Mouse (Mus musculus) limb, embryonic 11.5 days (tissue): ENCODE measurements around the gene Atp6v0a1. TPM values are rescaled to one million over a fixed set of nuclear protein-coding genes. Genes with fewer than 3 reads are reported as not detected.
A peak's percentile ranks its signal among the peaks of the same experiment; 100 is the strongest.

Experiments used
- ATAC-seq: fragments of 200-750 bp; cut with Nextera tagmentation; 2 replicates; pipeline ENCODE4 v1.8.0; 2017; ENCODE audit warnings: low read depth; ENCODE audit not compliant: insufficient number of reproducible peaks, low FRiP score, low TSS enrichment
- DNase-seq: peaks from one replicate; pipeline ENCODE4 v3.0.0-alpha.2; 2015; ENCODE audit warnings: low spot score
- H3K27ac ChIP-seq: fragments of 300-500 bp; sonication (generic); replicated peaks from 2 replicates; pipeline ENCODE4 v1.5.1; 2014; ENCODE audit warnings: low read depth, mild to moderate bottlenecking, low read length
- H3K27me3 ChIP-seq: fragments of 300-500 bp; sonication (generic); 2 replicates; pipeline ENCODE4 v1.6.1; 2014; ENCODE audit warnings: mild to moderate bottlenecking, low read length, mixed read lengths; ENCODE audit not compliant: control insufficient read depth, insufficient read depth
- H3K36me3 ChIP-seq: fragments of 300-500 bp; sonication (generic); 2 replicates; pipeline ENCODE4 v1.6.1; 2014; ENCODE audit warnings: mild to moderate bottlenecking, low read length, moderate library complexity, mixed read lengths; ENCODE audit not compliant: control insufficient read depth, insufficient read depth
- H3K4me1 ChIP-seq: fragments of 300-500 bp; sonication (generic); 2 replicates; pipeline ENCODE4 v1.6.1; 2014; ENCODE audit warnings: low read length, mixed read lengths; ENCODE audit not compliant: control insufficient read depth, insufficient read depth
- H3K4me2 ChIP-seq: fragments of 300-500 bp; sonication (generic); 2 replicates; pipeline ENCODE4 v1.6.1; 2014; ENCODE audit warnings: low read depth, mild to moderate bottlenecking, moderate library complexity; ENCODE audit not compliant: severe bottlenecking
- H3K4me3 ChIP-seq: fragments of 300-500 bp; sonication (generic); 2 replicates; pipeline ENCODE4 v1.5.1; 2014; ENCODE audit warnings: low read depth, low read length
- H3K9ac ChIP-seq: fragments of 300-500 bp; sonication (generic); 2 replicates; pipeline ENCODE4 v1.6.1; 2014; ENCODE audit warnings: mild to moderate bottlenecking, low read length
- H3K9me3 ChIP-seq: fragments of 300-500 bp; sonication (generic); 2 replicates; pipeline ENCODE4 v1.6.1; 2016; ENCODE audit warnings: low read length; ENCODE audit not compliant: control insufficient read depth
- WGBS: fragments of 180-500 bp; shearing (Covaris S2); extraction: QIAGEN DNeasy Blood & Tissue Kit; methylation state at CpG from one replicate; pipeline ENCODE4 v1.1.7; 2014; 5-methylcytosine and 5-hydroxymethylcytosine counted together
- polyA plus RNA-seq: library from polyadenylated mRNA; unstranded; fragments of >200 nt; fragmentation: Nextera tagmentation; extraction: Ambion mirVana; gene quantifications from 2 replicates; pipeline ENCODE4 v1.2.1, GENCODE M21; 2014

Atp6v0a1 gene
- polyA plus RNA-seq, 1 experiment from 2014 or later: 27.1 TPM

DNA sequence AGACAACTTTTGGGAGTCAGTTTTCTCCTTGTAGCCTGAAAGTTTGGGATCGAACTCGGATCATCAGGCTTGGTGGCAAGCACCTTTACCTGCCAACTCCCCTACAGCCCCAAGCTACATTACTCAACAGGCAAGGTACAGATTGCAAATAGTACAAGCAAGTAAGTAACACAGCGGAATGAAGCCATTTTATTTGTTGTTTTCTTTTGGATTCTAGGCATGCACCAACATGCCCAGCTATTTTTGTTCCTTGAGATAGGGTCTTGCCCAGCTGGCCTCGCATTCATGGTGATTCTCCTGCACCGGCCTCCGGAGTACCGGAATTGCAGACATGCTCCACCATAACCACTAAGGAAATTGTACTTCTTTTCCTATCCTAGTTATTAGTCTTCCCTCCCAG is 36.0 kb upstream of the Atp6v0a1 start:
- WGBS: 93% methylated on average over 7 of the region's 7 CpGs
- H3K4me3 ChIP-seq: no peak overlapping the region
- H3K27me3 ChIP-seq: peaks cover 35% of the 10 kb centered on the region

DNA sequence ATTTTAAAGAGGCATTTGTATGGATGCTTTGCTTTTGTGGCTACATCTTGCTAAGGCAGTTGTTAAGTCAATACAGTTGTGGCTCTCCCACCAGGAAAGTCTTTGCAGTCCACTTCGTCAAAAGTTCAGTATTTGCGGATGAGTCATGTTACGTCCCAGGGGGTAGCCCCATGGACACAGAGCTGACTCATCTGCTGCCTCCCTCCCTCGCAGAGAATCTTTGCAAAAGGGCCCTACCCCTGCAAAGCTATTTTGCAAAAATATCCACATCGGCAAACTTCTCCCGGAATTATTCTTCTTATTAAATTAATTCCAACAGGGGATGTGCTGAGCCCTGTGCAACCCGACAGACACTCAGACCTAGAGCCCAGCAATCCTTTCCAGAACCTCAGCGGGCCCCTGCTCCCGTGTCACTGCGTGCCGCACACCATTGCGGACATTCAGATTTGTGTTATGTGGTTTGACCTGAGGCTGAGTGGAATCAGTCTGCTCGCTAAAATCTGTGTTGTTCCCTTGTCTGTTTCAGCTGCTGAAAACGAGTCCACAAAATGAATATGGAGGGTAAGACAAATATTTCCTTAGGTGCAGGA is 34.8 kb upstream of the Atp6v0a1 start:
- H3K4me2 ChIP-seq: no peak overlapping the region
- peaks cover 22% of the 10 kb centered on the region for H3K27me3 ChIP-seq
- H3K9ac ChIP-seq: no peak overlapping the region
- no peak overlapping the region for H3K27ac ChIP-seq
- WGBS: 82% methylated on average over 14 of the region's 14 CpGs
- no peaks in the 10 kb centered on the region for H3K36me3 ChIP-seq
- H3K9me3 ChIP-seq: no peaks in the 10 kb centered on the region
- ATAC-seq (no peak), DNase-seq (no peak)
- peaks cover 10% of the 10 kb centered on the region; the same call in 1 of the 2 replicates for H3K4me1 ChIP-seq
- no peak overlapping the region for H3K4me3 ChIP-seq

More for the DNA sequence above, 36.0 kb upstream of the Atp6v0a1 start:
- no peaks in the 10 kb centered on the region for H3K36me3 ChIP-seq
- H3K9me3 ChIP-seq: no peaks in the 10 kb centered on the region
- no peak for ATAC-seq
- no peak overlapping the region for H3K9ac ChIP-seq
- no peak for DNase-seq
- no peak overlapping the region for H3K27ac ChIP-seq
- no peak overlapping the region for H3K4me2 ChIP-seq
- H3K4me1 ChIP-seq: peaks cover 13% of the 10 kb centered on the region

DNA sequence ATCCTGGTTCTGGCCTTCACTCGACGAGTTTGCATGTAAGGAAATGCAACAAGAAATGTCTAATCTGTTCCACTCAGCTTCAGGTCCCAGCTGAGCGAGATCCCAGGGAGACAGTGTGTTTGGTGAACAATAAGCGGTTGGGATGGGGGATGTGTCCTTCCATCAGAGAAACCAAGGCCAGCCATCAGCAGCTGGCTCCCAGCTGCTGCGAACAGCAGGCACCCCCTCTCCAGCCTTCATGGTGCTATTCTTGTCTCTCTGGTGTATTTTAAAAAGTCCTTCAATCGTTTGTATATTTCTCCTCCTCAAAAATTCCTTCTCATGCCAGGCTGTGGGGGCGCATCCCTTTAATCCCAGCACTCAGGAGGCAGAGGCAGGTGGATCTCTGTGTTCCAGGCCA is 34.0 kb upstream of the Atp6v0a1 start:
- no peak overlapping the region for H3K4me3 ChIP-seq
- no peak overlapping the region for H3K9ac ChIP-seq
- H3K9me3 ChIP-seq: no peaks in the 10 kb centered on the region
- DNase-seq (no peak), ATAC-seq (no peak)
- H3K4me1 ChIP-seq: peaks cover 3% of the 10 kb centered on the region; the same call in 1 of the 2 replicates
- no peak overlapping the region for H3K4me2 ChIP-seq
- no peak overlapping the region for H3K27ac ChIP-seq
- WGBS: 76% methylated on average over 7 of the region's 7 CpGs
- H3K27me3 ChIP-seq: peaks cover 15% of the 10 kb centered on the region
- H3K36me3 ChIP-seq: no peaks in the 10 kb centered on the region

DNA sequence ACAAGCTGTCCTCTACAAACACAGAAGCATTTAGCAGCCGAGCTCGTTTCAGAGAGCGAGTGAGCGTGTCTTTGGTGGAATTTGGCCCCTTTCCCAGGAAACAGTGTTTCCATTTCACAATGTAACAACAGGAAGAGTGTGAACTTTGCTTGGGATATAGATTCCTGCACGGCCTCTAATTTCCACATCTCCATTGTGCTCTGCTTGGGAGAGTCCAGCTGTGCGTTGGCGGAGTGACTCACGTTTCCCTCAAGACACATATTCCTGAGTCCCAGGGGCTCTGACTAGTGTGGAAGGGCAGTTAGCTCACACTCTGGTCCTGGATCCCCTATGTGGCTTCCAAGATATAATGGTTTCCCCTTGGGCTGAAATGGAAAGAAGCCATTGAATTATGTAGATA is 29.4 kb upstream of the Atp6v0a1 start:
- ATAC-seq: no peak
- 86% methylated on average over 8 of the region's 8 CpGs for WGBS

DNA sequence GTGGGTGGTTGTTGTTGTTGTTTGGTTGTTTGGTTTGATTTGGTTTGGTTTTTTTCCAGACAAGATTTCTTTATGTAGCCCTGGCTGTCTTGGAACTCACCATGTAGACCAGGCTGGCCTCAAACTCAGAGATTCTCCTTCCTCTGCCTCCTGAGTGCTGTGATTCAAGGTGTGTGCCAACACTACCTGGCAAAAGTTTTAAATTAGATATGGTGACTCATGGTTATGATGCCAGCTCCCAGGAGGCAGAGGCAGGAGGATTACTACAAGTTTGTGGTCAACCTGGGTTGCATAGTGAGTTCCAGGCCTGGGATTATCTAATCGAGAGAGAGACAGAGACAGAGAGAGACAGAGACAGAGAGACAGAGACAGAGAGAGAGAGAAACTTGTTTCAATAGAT is 28.8 kb upstream of the Atp6v0a1 start:
- 77% methylated on average over 1 of the region's 1 CpGs for WGBS
- H3K27ac ChIP-seq: no peak overlapping the region
- H3K9ac ChIP-seq: no peak overlapping the region
- DNase-seq (peak; percentile 13), ATAC-seq (no peak)
- peaks cover 12% of the 10 kb centered on the region for H3K27me3 ChIP-seq
- no peak overlapping the region for H3K4me3 ChIP-seq
- H3K36me3 ChIP-seq: no peaks in the 10 kb centered on the region
- peaks cover 2% of the 10 kb centered on the region; the same call in 1 of the 2 replicates for H3K4me1 ChIP-seq
- no peaks in the 10 kb centered on the region for H3K9me3 ChIP-seq
- H3K4me2 ChIP-seq: no peak overlapping the region

More for the DNA sequence above, 29.4 kb upstream of the Atp6v0a1 start:
- Histone ChIP-seq H3K9me3 (no peaks in the 10 kb centered on the region), H3K9ac (no peak overlapping the region), H3K36me3 (no peaks in the 10 kb centered on the region), H3K27ac (no peak overlapping the region), H3K4me3 (no peak overlapping the region), H3K4me2 (no peak overlapping the region), H3K4me1 (peaks cover 2% of the 10 kb centered on the region; the same call in 1 of the 2 replicates), H3K27me3 (peaks cover 12% of the 10 kb centered on the region)
- DNase-seq: no peak

DNA sequence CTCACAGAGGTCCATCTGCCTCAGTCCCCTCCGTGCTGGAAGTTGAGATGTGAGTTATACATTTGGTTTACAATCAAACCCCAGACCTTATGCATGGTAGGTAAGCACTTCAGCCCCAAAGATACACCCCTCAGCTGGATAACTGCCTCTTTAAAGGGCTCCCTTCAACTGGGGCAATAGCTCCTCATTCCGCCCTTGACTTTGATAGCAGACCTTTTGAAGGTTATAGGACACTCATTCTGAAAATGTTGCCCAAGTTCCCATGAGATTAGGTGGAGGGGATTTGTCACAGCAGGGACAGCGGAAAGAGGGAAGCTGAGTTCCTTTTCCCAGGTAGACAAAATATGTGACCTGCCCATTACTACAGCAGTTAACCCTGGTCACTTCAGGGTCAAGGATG is 28.0 kb upstream of the Atp6v0a1 start:
- Histone ChIP-seq H3K9ac (no peak overlapping the region), H3K4me3 (no peak overlapping the region), H3K9me3 (no peaks in the 10 kb centered on the region), H3K36me3 (no peaks in the 10 kb centered on the region), H3K4me2 (no peak overlapping the region), H3K4me1 (peaks cover 2% of the 10 kb centered on the region; the same call in 1 of the 2 replicates), H3K27me3 (peaks cover 12% of the 10 kb centered on the region), H3K27ac (no peak overlapping the region)
- 66% methylated on average over 3 of the region's 3 CpGs for WGBS
- ATAC-seq: no peak
- DNase-seq: peak; percentile 16

DNA sequence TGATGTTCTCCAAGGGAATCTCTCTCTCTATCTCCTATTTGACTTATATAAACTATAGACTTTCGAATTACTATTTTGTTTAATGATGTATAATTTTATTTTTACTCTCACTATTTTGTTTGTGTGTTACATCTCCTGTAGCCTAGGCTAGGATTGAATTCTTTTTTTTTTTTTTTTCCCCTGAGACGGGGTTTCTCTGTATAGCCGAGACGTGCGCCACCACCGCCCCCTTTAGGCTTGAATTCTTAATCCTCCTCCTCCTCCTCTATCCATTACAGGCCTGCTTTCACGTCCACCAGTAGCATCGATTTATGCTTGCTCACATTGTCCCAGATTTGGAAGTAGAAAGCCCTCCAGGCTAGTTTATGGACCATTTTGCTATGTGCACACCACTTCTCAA is 27.2 kb upstream of the Atp6v0a1 start:
- Histone ChIP-seq H3K36me3 (no peaks in the 10 kb centered on the region), H3K9me3 (no peaks in the 10 kb centered on the region), H3K4me2 (no peak overlapping the region), H3K27me3 (peaks cover 12% of the 10 kb centered on the region), H3K4me1 (peaks cover 2% of the 10 kb centered on the region; the same call in 1 of the 2 replicates), H3K27ac (no peak overlapping the region), H3K9ac (no peak overlapping the region), H3K4me3 (no peak overlapping the region)
- 10% methylated on average over 8 of the region's 8 CpGs for WGBS
- no peak for ATAC-seq
- DNase-seq: no peak

DNA sequence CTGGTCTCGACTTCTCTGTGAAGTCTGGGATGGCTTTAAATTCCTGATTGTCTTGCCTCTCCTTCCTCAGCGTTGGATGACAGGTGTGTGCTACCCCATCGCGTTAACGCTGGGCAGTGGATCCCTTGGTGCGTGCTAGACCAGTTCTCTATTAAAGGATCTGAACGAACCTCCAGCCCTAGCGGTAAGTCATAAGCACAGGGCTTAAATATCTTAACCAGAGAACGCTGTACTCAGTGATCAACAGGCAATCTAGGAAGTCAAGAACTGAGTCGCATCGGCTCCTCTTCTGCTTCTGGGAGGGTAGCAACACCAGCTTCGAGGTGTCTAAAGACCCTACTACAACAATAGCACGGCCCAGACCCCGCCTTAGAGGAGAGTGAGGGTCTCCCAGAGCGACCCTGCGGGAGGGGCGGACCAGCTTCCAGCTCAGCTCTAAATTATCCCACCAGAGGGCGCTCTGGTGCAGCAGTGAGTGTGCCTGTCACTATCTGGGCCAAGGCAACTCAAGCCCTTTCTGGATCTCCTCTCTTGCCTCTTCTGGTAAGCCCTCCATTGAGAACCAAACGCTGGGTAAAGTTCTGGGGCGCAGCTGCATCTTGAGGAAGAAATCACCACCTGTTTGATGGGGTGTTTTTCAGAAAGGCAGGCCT is 26.0 kb upstream of the Atp6v0a1 start:
- H3K4me2 ChIP-seq: peak overlapping the region; percentile 49; the same call in 1 of the 2 replicates
- peaks cover 12% of the 10 kb centered on the region for H3K27me3 ChIP-seq
- ATAC-seq (peak; percentile 80; the same call in 1 of the 2 replicates), DNase-seq (peak; percentile 94)
- no peaks in the 10 kb centered on the region for H3K9me3 ChIP-seq
- H3K27ac ChIP-seq: no peak overlapping the region
- peaks cover 2% of the 10 kb centered on the region; the same call in 1 of the 2 replicates for H3K4me1 ChIP-seq
- WGBS: 5% methylated on average over 20 of the region's 20 CpGs
- H3K36me3 ChIP-seq: no peaks in the 10 kb centered on the region
- H3K9ac ChIP-seq: peak overlapping the region; percentile 30; the same call in 1 of the 2 replicates
- H3K4me3 ChIP-seq: peak overlapping the region; percentile 25; the same call in 1 of the 2 replicates
